Mouse (Mus musculus) hematopoietic stem cell, adult 5-6 weeks (primary cell): ENCODE data around the gene D630036H23Rik. TPM values are rescaled to one million over a fixed set of nuclear protein-coding genes. Genes with fewer than 3 reads are reported as not detected.

Source experiments
- total RNA-seq: library from RNA; stranded (forward); fragments of 172-1452, 232-1000 nt; gene quantifications from 2 replicates; pipeline ENCODE4 v1.2.3, GENCODE M21; 2017

D630036H23Rik gene
- total RNA-seq, 1 experiment from 2014 or later = not detected

Other genes starting within 250 kb of the D630036H23Rik start
- 30.1 and 32.2 TPM in 2 replicates for gene Ankmy2, start 225.1 kb downstream of the D630036H23Rik start, total RNA-seq
- 98.0 and 117 TPM in 2 replicates for gene Bzw2, start 224.1 kb downstream of the D630036H23Rik start, total RNA-seq
- not detected in 2 replicates for gene Lrrc72, start 128.8 kb downstream of the D630036H23Rik start, total RNA-seq
- gene Sostdc1, start 68.0 kb downstream of the D630036H23Rik start, total RNA-seq = not detected in 2 replicates
- gene Ispd, start 731 bp downstream of the D630036H23Rik start, total RNA-seq = 4.3 and 7.4 TPM in 2 replicates